Mouse (Mus musculus) kidney, adult 11 months (tissue): ENCODE results near the gene 1110002E22Rik.

Experiments used
- DNase-seq: peaks from one replicate; pipeline ENCODE4 v3.0.0; 2022

Gene 1110002E22Rik

DNA sequence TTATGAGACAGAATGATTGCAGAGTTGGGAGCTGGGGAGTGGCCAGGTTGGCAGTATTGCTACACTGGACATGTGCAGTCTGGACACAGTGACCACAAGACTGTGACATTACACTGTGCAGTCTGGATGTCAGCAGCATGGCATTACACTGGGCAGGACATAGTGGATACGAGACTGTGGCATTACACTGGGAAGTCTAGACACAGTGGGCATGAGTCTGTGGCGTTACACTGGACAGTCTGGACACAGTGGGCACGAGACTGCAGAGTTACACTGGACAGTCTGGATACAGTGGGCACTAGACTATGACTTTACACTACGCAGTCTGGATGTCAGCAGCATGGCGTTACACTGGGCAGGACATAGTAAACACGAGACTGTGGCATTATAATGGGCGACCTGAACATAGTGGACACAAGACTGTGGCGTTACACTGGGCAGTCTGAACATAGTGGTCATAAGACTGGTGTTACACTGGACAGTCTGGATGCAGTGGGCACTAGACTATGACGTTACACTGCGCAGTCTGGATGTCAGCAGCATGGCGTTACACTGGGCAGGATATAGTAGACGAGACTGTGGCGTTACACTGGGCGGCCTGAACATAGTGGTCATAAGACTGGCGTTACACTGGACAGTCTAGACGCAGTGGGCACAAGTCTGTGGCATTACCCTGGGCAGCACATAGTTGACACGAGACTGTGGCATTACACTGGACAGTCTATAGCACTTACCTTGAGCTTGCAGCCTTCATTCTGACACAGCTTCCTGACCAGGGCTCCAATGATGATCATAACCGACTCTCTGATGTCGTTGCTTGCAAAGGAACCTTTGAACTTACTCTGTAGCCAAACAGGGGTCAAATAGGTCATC is 46.3 kb downstream of the 1110002E22Rik start:
- DNase-seq: no peak

DNA sequence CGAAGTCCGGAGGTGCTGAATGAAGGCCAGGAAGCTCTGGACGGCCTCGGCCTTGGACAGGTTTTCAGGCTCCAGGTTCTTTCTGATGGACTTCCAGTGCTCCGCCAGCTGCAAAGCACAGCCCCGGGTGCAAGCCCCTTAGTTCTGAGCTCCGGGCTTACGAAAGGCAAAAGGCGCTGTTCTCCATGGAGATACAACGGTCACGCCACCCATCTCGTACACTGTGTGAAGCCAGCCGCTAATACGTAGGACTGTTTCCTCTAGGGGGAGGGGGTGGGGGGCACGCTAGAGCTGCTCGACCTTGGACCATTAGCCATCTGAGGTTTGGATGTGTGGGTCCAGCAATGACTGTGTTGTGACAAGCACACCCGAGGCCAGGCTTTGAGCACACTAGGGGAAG is 49.3 kb downstream of the 1110002E22Rik start:
- DNase-seq: no peak

DNA sequence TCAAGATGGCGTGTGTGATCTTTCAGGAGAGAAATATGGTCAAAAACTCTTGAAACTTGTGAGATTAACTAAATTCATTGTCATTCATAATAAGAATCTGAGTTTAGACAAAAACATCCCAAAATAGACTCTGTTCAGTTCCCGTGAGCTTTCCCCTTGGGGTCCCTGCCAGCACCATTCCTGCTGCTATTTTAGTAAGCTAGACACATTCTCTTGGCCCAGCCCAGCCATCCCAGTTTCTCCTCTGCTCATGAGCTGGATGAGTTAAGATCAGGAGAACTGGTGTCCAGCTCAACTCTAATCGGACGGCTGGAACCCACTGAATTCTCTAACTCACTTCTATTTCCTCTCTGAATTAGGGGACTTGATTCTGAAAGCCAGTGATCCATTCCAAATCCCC is 52.0 kb downstream of the 1110002E22Rik start:
- no peak for DNase-seq

DNA sequence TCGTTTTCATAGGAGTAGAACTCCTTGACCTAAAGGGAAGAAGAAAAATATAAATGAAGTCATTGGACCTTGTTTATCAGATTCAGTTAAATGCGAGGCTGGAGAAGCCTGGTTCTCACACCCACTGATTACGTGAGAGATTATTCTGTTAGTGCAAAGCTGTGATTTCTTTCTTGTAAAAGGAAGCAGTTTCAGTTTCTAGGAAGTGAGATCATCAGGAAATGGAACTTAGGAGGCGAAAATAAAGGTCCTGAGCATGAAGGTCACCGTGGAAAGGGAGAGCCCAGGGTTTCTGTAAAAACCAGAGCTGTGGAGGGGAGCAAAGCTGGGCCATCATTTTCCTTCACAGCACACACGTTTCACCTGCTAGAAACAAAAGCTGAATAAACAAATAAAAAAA is 53.5 kb downstream of the 1110002E22Rik start:
- no peak for DNase-seq

DNA sequence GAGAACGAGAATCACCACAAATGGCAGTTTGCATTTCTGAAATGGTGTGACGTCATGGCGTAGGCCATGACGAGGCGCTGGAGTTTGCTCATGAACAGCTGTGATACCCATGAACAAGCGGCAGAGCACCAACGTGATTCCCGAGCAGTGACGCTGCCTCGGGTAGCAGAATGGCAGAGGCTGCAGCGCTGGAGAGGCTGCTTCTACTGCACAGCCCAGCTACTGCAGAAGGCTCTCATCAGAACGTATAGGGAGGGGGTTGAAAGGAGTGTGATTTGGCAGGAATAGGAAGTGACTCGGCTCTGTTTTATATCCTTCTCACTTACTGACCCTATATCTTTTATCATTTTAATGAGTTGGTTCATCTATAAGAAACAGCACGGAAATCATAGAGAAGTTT is 54.0 kb downstream of the 1110002E22Rik start:
- DNase-seq: no peak

DNA sequence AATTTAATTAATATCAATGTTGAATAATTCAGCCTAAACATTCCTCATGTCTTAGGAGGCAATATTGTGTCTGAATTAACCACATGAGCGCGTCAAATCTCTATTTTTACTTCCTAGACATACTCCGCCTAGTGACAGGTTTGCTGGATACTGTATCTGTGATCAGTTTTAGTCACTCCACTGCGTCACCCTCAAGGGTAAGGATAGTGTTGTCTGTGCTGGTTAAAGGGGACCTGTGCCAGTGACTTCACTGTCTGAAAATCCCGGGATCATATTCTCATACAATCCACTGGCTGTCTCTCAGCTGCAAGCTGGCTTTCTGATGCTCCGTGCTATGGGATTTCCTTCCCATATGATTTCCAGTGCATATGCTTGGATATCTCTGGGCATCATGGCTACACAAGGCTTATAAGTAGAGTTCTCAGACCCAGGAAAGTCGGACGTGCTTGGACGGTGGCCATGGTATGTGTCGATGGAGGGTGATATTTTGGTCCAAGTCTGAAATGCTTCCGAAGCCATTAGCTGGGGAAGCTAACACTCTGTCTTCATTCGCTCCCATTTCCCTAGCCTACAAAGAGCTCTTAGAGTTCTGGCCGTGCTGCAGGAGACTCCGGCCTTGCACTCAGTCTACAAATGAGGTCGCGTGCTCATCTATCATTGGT is 54.7 kb downstream of the 1110002E22Rik start:
- no peak for DNase-seq

DNA sequence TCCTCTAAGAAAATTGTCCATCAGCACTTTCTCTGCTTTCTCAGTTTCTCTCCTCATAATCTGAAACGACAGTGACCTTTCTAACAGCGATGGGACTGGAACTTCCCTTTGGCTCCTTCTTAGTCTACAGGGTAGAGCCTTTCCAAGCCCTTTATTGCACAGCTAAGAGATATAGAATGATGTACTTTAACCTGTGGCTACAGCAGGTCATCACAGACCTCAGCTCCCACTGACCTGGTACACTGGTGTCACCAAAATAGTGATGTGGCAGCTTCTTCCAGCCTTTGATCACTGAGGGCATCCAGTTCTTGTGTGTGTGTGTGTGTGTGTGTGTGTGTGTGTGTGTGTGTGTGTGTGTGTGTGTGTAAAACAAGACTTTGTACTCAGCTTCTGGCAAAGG is 56.6 kb downstream of the 1110002E22Rik start:
- no peak for DNase-seq

DNA sequence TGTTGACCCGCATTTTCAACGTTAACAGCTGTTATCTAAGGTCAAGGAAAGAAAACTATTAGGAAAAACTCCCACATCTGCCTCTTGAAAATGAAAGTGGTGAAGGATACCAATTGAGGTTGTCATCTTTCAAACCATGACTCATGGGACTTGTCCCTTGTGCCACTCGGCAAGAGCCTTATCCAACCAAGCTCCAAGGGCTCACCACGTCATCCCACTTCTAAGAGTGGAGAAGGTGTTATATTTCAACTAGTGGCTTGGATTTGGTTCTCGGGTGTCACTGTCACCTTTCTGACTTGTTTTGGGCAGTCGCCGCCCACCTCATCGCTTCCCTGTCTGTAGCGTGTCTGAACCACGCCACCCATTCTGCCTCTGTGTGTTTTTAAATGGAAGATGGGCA is 59.0 kb downstream of the 1110002E22Rik start:
- DNase-seq: no peak

DNA sequence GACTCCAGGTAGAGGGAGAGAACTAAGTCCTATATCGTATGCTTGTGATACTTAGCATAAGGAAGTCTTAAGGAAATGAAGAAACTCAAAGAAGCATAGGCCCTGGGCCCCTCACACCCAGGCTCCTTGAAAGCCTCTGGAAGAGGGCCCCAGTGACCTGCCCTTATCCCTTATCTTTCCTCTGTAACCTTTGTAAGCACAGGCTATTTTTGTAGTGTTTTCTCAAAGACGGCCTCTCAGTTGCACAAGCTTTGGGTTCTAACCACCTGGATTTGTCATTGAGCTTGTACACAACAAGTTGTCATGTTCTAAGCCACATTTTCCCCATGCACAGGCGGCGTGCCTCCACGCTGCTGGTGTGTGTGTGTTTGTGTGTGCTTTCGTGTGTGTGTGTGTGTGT is 64.3 kb downstream of the 1110002E22Rik start:
- no peak for DNase-seq

DNA sequence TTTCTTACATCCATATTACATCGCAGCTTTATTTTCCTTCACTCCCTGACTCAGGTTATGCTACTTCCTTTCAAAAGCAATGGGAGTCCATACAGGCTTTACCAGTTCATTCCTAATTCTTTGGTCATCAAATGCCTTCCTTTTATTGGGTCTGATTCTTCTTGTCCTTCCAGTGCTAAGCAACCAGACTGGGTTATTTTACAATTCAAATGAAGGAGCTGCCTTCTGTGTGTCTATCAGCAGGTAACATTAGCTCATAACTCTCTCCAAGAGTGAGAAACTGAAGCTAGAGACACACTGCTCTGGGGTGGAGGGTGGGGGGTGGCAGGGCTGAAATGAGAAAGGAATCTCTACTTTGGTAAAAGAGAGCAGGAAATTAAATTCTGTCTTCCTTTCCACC is 65.8 kb downstream of the 1110002E22Rik start:
- no peak for DNase-seq
